9 mouse cellular contexts compared by ENCODE assay signal in the genomic region with DNA sequence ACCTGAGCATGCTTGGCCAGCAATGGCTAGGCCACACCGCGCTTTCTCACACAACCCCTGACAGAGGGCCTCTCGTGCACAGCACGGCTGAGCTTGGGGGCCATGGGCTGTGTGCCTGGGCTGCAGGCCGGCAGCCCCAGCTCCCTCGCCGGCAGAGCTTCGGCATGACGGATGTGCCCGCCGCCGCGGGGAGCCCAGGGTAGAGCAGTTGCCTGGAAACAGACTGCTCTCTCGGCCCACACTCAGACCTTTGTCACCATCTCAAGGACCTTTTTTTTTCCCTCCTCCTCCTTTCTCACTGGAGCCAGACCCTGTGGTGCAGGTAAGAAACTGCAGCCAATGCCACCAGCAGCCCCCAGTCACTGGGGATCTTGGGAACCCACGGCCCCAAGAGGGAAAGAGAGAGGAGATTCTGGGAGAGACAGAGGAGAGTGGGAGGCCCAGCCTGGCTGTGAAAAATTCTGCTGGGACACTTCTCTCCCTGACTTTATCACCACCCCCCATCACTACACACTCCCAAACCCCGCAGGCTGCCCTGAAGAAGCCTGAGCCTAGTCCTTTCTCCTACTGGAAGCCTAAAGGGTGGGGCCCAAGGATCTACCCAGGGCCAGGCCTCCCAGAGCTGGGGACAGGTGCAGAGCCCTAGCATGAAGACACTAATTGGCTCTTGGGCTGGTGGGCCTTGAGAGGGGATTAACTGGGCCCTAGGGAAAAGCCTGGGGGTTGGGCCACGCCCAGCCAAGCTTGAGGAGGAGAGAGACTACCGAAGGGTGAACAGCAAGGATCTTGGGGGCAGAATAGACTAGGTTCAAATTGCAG. TPM values are rescaled to one million over a fixed set of nuclear protein-coding genes. Genes with fewer than 3 reads are reported as not detected.
DNase-seq lines count a peak whose midpoint lies in the region; ATAC-seq and TF ChIP-seq lines count a peak whose summit lies in the region.
"Had no signal": no experiment of that assay in that cellular context is flagged by ENCODE, and none has a peak within 500 bp of the region (broad histone marks: within the 10 kb centered on the region; RNA-seq: fewer than 3 reads in every experiment).

No protein-coding gene starts in this region.

- H3K36me3 ChIP-seq in heart, embryonic 15.5 days = no peaks in the 10 kb centered on the region
- H3K36me3 ChIP-seq in ES-Bruce4 (ENCODE audit: control insufficient read depth, insufficient read depth, low read length, poor library complexity, severe bottlenecking) = no peaks in the 10 kb centered on the region
- H3K36me3 ChIP-seq in hindbrain, embryonic 14.5 days (replicated peaks; ENCODE audit: control insufficient read depth, insufficient read depth) = no peaks in the 10 kb centered on the region

- no peak for TF ChIP-seq POLR2A in ES-Bruce4 (IDR thresholded peaks at IDR 0.05; ENCODE audit: insufficient read depth, low read length)

- no peak for TF ChIP-seq CTCF in ES-Bruce4 (IDR thresholded peaks at IDR 0.05; ENCODE audit: low read depth, low read length)

- H3K9me3 ChIP-seq in heart, embryonic 15.5 days (replicated peaks) = no peaks in the 10 kb centered on the region
- H3K9me3 ChIP-seq in ES-Bruce4 (replicated peaks; ENCODE audit: control insufficient read depth, insufficient read depth, low read length, poor library complexity, severe bottlenecking) = no peaks in the 10 kb centered on the region
- no peaks in the 10 kb centered on the region for H3K9me3 ChIP-seq in hindbrain, embryonic 14.5 days (ENCODE audit: control insufficient read depth, low read length)

- H3K4me3 ChIP-seq in heart, embryonic 15.5 days = no peak overlapping the region
- peak overlapping the region; percentile 8; the same call in 1 of the 2 replicates for H3K4me3 ChIP-seq in ES-Bruce4 (ENCODE audit: low read depth, low read length)
- H3K4me3 ChIP-seq in hindbrain, embryonic 14.5 days (replicated peaks; ENCODE audit: low read length) = no peak overlapping the region

- ATAC-seq in heart, embryonic 15.5 days (replicated peaks; ENCODE audit: insufficient number of reproducible peaks, insufficient read depth, low FRiP score, low read depth) = peak; percentile 36; the same call in 1 of the 2 replicates
- peak; percentile 69 for ATAC-seq in hindbrain, embryonic 14.5 days (ENCODE audit: low FRiP score)

- H3K4me1 ChIP-seq in heart, embryonic 15.5 days (replicated peaks) = peaks cover 34% of the 10 kb centered on the region
- peaks cover 4% of the 10 kb centered on the region for H3K4me1 ChIP-seq in ES-Bruce4 (ENCODE audit: control insufficient read depth, insufficient read depth, low read length)
- peaks cover 38% of the 10 kb centered on the region for H3K4me1 ChIP-seq in hindbrain, embryonic 14.5 days (replicated peaks; ENCODE audit: control insufficient read depth, insufficient read depth, low read length)

- WGBS in heart, embryonic 15.5 days = 25% methylated on average over 18 of the region's 18 CpGs
- 8% methylated on average over 18 of the region's 18 CpGs for WGBS in hindbrain, embryonic 14.5 days

- H3K4me2 ChIP-seq in heart, embryonic 15.5 days = peak overlapping the region; percentile 51
- peak overlapping the region; percentile 19 for H3K4me2 ChIP-seq in hindbrain, embryonic 14.5 days (replicated peaks)

- TF ChIP-seq EP300 in ES-Bruce4 (IDR thresholded peaks at IDR 0.05; ENCODE audit: insufficient read depth, low read depth, low read length) = no peak

- peak overlapping the region; percentile 44; the same call in 1 of the 2 replicates for H3K27ac ChIP-seq in heart, embryonic 15.5 days
- no peak overlapping the region for H3K27ac ChIP-seq in ES-Bruce4 (ENCODE audit: insufficient read depth, low read length)
- peak overlapping the region; percentile 82 for H3K27ac ChIP-seq in hindbrain, embryonic 14.5 days

- no peaks in the 10 kb centered on the region for H3K27me3 ChIP-seq in heart, embryonic 15.5 days
- H3K27me3 ChIP-seq in ES-Bruce4 (ENCODE audit: control insufficient read depth, insufficient read depth, low read length, poor library complexity, severe bottlenecking) = no peaks in the 10 kb centered on the region
- no peaks in the 10 kb centered on the region for H3K27me3 ChIP-seq in hindbrain, embryonic 14.5 days (ENCODE audit: control insufficient read depth, insufficient read depth, low read length)

- intact Hi-C loops in heart, postnatal 14 days (cut with DNase I) = no loop called here

- 0 out of 2 replicates have a peak overlapping the region, but pooled peaks have one; percentile 29 for H3K9ac ChIP-seq in heart, embryonic 15.5 days
- H3K9ac ChIP-seq in ES-Bruce4 (ENCODE audit: low read depth, poor library complexity, severe bottlenecking) = 0 out of 2 replicates have a peak overlapping the region, but pooled peaks have one; percentile 5
- H3K9ac ChIP-seq in hindbrain, embryonic 14.5 days = peak overlapping the region; percentile 29; the same call in 1 of the 2 replicates

- DNase-seq in heart, postnatal 14 days = no peak
- peak; percentile 83 to 85 for DNase-seq in cerebellum, postnatal 25 days
- DNase-seq in hindbrain, embryonic 14.5 days (ENCODE audit: low spot score) = no peak
- peak; percentile 20 for DNase-seq in naive thymus-derived CD4-positive, alpha-beta T cell, adult 2 months (ENCODE audit: low read depth)
- DNase-seq in ovary, postnatal 14 days (ENCODE audit: low spot score) = no peak
- DNase-seq in kidney, postnatal 25 days = no peak

RNA-seq across cellular contexts. Expression of a gene that starts 16.8 kb away (rescaled TPM):
- polyA plus RNA-seq in heart, embryonic 15.5 days (2015; fragmentation: Nextera tagmentation; extraction: Ambion mirVana) = not detected in 2 replicates
- total RNA-seq in heart, postnatal 14 days (2021) = not detected
- not detected in 2 replicates for polyA plus RNA-seq in ES-Bruce4 (2011; ENCODE audit: insufficient read depth, insufficient read length, low read depth, missing spikeins)
- polyA plus RNA-seq in hindbrain, embryonic 14.5 days (2014; fragmentation: Nextera tagmentation; extraction: Ambion mirVana) = not detected in 2 replicates
- total RNA-seq: ES-E14 had no signal

RNA-seq across cellular contexts. Expression of a gene that starts 20.4 kb away (rescaled TPM):
- 6.9 and 10.9 TPM in 2 replicates for polyA plus RNA-seq in heart, embryonic 15.5 days (2015; fragmentation: Nextera tagmentation; extraction: Ambion mirVana)
- total RNA-seq in heart, postnatal 14 days (2021) = 1 to 10 TPM; 6.2 to 6.4 TPM
- polyA plus RNA-seq in ES-Bruce4 (2011; ENCODE audit: insufficient read depth, insufficient read length, low read depth, missing spikeins) = 11.0 and 11.5 TPM in 2 replicates
- 44.8 and 49.8 TPM in 2 replicates for polyA plus RNA-seq in hindbrain, embryonic 14.5 days (2014; fragmentation: Nextera tagmentation; extraction: Ambion mirVana)

Comparison
In these comparisons a context has a peak if more than half of its experiments do, and no peak if none do; other contexts are left out.
1. DNase-seq: peak in cerebellum, postnatal 25 days (2 of 2) and naive thymus-derived CD4-positive, alpha-beta T cell, adult 2 months (single experiment); none in heart, postnatal 14 days (0 of 2), hindbrain, embryonic 14.5 days (single experiment), ovary, postnatal 14 days (single experiment) and kidney, postnatal 25 days (0 of 2).
2. Peak in every context shown above with its lines, with median percentiles within 50 percentile points of each other: H3K9ac ChIP-seq.